Mouse (Mus musculus): ENCODE measurements around the gene Gm20696.

DNA sequence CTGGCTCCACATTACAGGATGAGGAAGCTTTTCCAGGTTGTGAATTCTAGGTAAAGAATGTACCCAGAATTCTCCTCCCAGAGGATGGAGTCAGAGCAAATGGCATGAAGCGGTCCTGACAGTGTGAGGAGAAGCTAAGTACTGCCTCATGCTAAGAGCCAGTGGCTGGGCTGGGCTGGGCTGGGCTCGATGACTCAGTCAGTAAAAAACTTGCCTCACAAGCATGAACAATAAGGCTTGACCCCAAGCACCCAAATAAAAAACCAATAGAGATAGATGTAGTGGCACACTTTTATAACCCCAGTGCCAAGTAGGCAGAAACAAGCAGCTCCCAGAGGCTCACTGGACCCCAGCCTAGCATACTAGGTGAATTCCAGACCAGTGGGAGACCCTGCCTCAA is 448.8 kb downstream of the Gm20696 start:
- TF ChIP-seq CTCF (IDR thresholded peaks at IDR 0.05; ENCODE audit: low read depth): no peak
- no peak for TF ChIP-seq EP300 (optimal IDR thresholded peaks at IDR 0.05)
